Mouse (Mus musculus) kidney, adult 18-20 months (tissue): ENCODE results near the gene Wdr53.
A peak's percentile ranks its signal among the peaks of the same experiment; 100 is the strongest.
"Not testable (repeated sequence)": the region's sequence is repeated elsewhere in the genome, so short reads cannot be mapped to it uniquely, and the experiment has no call there.

Experiments used
- DNase-seq: peaks from one replicate; pipeline ENCODE4 v3.0.0; 2021

Wdr53 gene

GRCm38 (mm10) chr16:32246952-32247370 is at the start of gene Wdr53, which contains the start of gene Fbxo45:
Wdr53 (plus strand) TSS chr16:32247227.
Fbxo45 (minus strand) TSS chr16:32247158.
- DNase-seq, result peak; percentile 97

- peak; percentile 48 for DNase-seq
Measured at GRCm38 (mm10) chr16:32200256-32201003, 46.6 kb upstream of the Wdr53 start.

- DNase-seq, result no peak
Measured at GRCm38 (mm10) chr16:32201004-32201325, 46.1 kb upstream of the Wdr53 start.

GRCm38 (mm10) chr16:32202681-32203080 is 44.3 kb upstream of the Wdr53 start:
- peak; percentile 68 for DNase-seq

- no peak for DNase-seq
Measured at GRCm38 (mm10) chr16:32204902-32205301, 42.1 kb upstream of the Wdr53 start.

- no peak for DNase-seq
Measured at GRCm38 (mm10) chr16:32214156-32214555, 32.9 kb upstream of the Wdr53 start.

- DNase-seq, result no peak
Measured at GRCm38 (mm10) chr16:32214804-32215576, 32.0 kb upstream of the Wdr53 start.

- no peak for DNase-seq
Measured at GRCm38 (mm10) chr16:32221803-32222202, 25.2 kb upstream of the Wdr53 start.

- DNase-seq, result no peak
Measured at GRCm38 (mm10) chr16:32222399-32222798, 24.6 kb upstream of the Wdr53 start.

GRCm38 (mm10) chr16:32232050-32232449 is 15.0 kb upstream of the Wdr53 start:
- not testable (repeated sequence) for DNase-seq

- DNase-seq, result no peak
Measured at GRCm38 (mm10) chr16:32237930-32238680, 8.9 kb upstream of the Wdr53 start.

- no peak for DNase-seq
Measured at GRCm38 (mm10) chr16:32239428-32240312, 7.4 kb upstream of the Wdr53 start.

GRCm38 (mm10) chr16:32243901-32244300 is 3.1 kb upstream of the Wdr53 start:
- DNase-seq, result no peak

GRCm38 (mm10) chr16:32246351-32246791 is 656 bp upstream of the Wdr53 start:
- DNase-seq, result peak; percentile 55

GRCm38 (mm10) chr16:32264225-32264624 is 17.2 kb downstream of the Wdr53 start:
- DNase-seq, result peak; percentile 16

- DNase-seq, result no peak
Measured at GRCm38 (mm10) chr16:32271291-32271690, 24.3 kb downstream of the Wdr53 start, which contains the start of gene Smco1. Smco1 (plus strand) TSS chr16:32271468.

GRCm38 (mm10) chr16:32273338-32273737 is 26.3 kb downstream of the Wdr53 start:
- no peak for DNase-seq

- DNase-seq, result no peak
Measured at GRCm38 (mm10) chr16:32275041-32275440, 28.0 kb downstream of the Wdr53 start.

- DNase-seq, result no peak
Measured at GRCm38 (mm10) chr16:32275830-32276229, 28.8 kb downstream of the Wdr53 start.

GRCm38 (mm10) chr16:32277308-32278256 is 30.6 kb downstream of the Wdr53 start, which contains the start of gene Rnf168:
Rnf168 (plus strand) TSS chr16:32277459.
- DNase-seq, result peak; percentile 93

- DNase-seq, result no peak
Measured at GRCm38 (mm10) chr16:32278396-32278795, 31.4 kb downstream of the Wdr53 start.
